Mouse (Mus musculus) MEL (cell line): ENCODE results near the gene Lmo1. TPM values are rescaled to one million over a fixed set of nuclear protein-coding genes. Genes with fewer than 3 reads are reported as not detected.

Experiments
- DNase-seq: peaks from one replicate; pipeline ENCODE4 v3.0.0; 2011; ENCODE audit warnings: low read depth, low spot score
- H3K27ac ChIP-seq: 2 replicates; pipeline ENCODE4 v1.5.1; 2012; ENCODE audit warnings: low read depth, mild to moderate bottlenecking, control low read depth, low read length, moderate library complexity; ENCODE audit not compliant: control insufficient read depth
- H3K27me3 ChIP-seq, 2 experiments: fragments of 150-350 bp in 1 of 2; sonication (generic) in 1 of 2; 2 replicates each; pipeline ENCODE4 v1.6.1; 2012; ENCODE audit warnings: low read length in 2 of 2, mild to moderate bottlenecking in 2 of 2, improper control_type of control experiment in 1 of 2, moderate library complexity in 1 of 2; ENCODE audit not compliant: insufficient read depth in 2 of 2, control insufficient read depth in 1 of 2
- H3K36me3 ChIP-seq, 2 experiments: 2 replicates each; pipeline ENCODE4 v1.6.1; 2012 to 2014; ENCODE audit warnings: low read length in 2 of 2, improper control_type of control experiment in 1 of 2, inconsistent platforms in 1 of 2, mild to moderate bottlenecking in 1 of 2; ENCODE audit not compliant: insufficient read depth in 2 of 2, control insufficient read depth in 1 of 2
- H3K4me1 ChIP-seq, 2 experiments: fragments of 150-350 bp in 1 of 2; sonication (generic) in 1 of 2; 2 replicates each; pipeline ENCODE4 v1.6.1; 2012; ENCODE audit warnings: low read length in 2 of 2, improper control_type of control experiment in 1 of 2, mild to moderate bottlenecking in 1 of 2; ENCODE audit not compliant: insufficient read depth in 2 of 2, control insufficient read depth in 1 of 2
- H3K4me3 ChIP-seq, 2 experiments: fragments of 150-350 bp in 1 of 2; sonication (generic) in 1 of 2; 2 replicates each; pipeline ENCODE4 v1.5.1; 2012; ENCODE audit warnings: low read depth in 2 of 2, low read length in 2 of 2, mild to moderate bottlenecking in 2 of 2, moderate library complexity in 2 of 2, control low read depth in 1 of 2, improper control_type of control experiment in 1 of 2; ENCODE audit not compliant: control insufficient read depth in 1 of 2, insufficient read depth in 1 of 2
- H3K79me2 ChIP-seq: 2 replicates; pipeline ENCODE4 v1.6.1; 2012; ENCODE audit warnings: mild to moderate bottlenecking, low read length, moderate library complexity; ENCODE audit not compliant: control insufficient read depth, poor library complexity, insufficient read depth
- H3K9ac ChIP-seq: 2 replicates; pipeline ENCODE4 v1.6.1; 2012; ENCODE audit warnings: low read depth, mild to moderate bottlenecking, control low read depth, low read length, moderate library complexity; ENCODE audit not compliant: control insufficient read depth, poor library complexity, severe bottlenecking
- H3K9me3 ChIP-seq: fragments of 150-350 bp; sonication (generic); replicated peaks from 2 replicates; pipeline ENCODE4 v1.6.1; 2012; ENCODE audit warnings: mild to moderate bottlenecking, low read length, improper control_type of control experiment, moderate library complexity; ENCODE audit not compliant: insufficient read depth
- CHD1 ChIP-seq: IDR thresholded peaks from 2 replicates; pipeline ENCODE4 v1.6.1; 2012; ENCODE audit warnings: low read depth, mild to moderate bottlenecking, inconsistent platforms, low read length, improper control_type of control experiment
- CHD2 ChIP-seq: IDR thresholded peaks from 2 replicates; pipeline ENCODE4 v1.6.1; 2011; ENCODE audit warnings: low read length, improper control_type of control experiment
- ELF1 ChIP-seq: IDR thresholded peaks from 2 replicates; pipeline ENCODE4 v1.6.1; 2014; ENCODE audit warnings: low read depth, mild to moderate bottlenecking, inconsistent platforms, low read length, improper control_type of control experiment, moderate library complexity
- EP300 ChIP-seq, 2 experiments: IDR thresholded peaks; 2 replicates each; pipeline ENCODE4 v1.6.1; 2011; ENCODE audit warnings: improper control_type of control experiment in 2 of 2, low read length in 2 of 2, low read depth in 1 of 2, mild to moderate bottlenecking in 1 of 2
- ETS1 ChIP-seq: IDR thresholded peaks from 2 replicates; pipeline ENCODE4 v1.6.1; 2012; ENCODE audit warnings: low read depth, mild to moderate bottlenecking, inconsistent platforms, low read length, improper control_type of control experiment, moderate library complexity
- GATA1 ChIP-seq: IDR thresholded peaks from 2 replicates; pipeline ENCODE4 v1.6.1; 2011; ENCODE audit warnings: low read depth, low read length, improper control_type of control experiment
- JUND ChIP-seq: IDR thresholded peaks from 2 replicates; pipeline ENCODE4 v1.6.1; 2011; ENCODE audit warnings: low read depth, mild to moderate bottlenecking, improper control_type of control experiment, low read length
- KAT2A ChIP-seq: conservative IDR thresholded peaks from 2 replicates; pipeline ENCODE4 v1.6.1; 2012; ENCODE audit warnings: low read depth, low read length, improper control_type of control experiment, inconsistent platforms
- MAFK ChIP-seq: IDR thresholded peaks from 2 replicates; pipeline ENCODE4 v1.6.1; 2011; ENCODE audit warnings: low read depth, mild to moderate bottlenecking, low read length, improper control_type of control experiment, borderline replicate concordance
- MXI1 ChIP-seq: IDR thresholded peaks from 2 replicates; pipeline ENCODE4 v1.6.1; 2011; ENCODE audit warnings: mild to moderate bottlenecking, low read depth, low read length, improper control_type of control experiment
- MYB ChIP-seq: IDR thresholded peaks from 2 replicates; pipeline ENCODE4 v1.6.1; 2011; ENCODE audit warnings: mild to moderate bottlenecking, low read depth, low read length, improper control_type of control experiment
- NRF1 ChIP-seq: IDR thresholded peaks from 2 replicates; pipeline ENCODE4 v1.6.1; 2014; ENCODE audit warnings: low read depth, mild to moderate bottlenecking, inconsistent platforms, low read length, improper control_type of control experiment, moderate library complexity; ENCODE audit not compliant: poor library complexity, insufficient read depth, severe bottlenecking
- POLR2A ChIP-seq, 2 experiments: IDR thresholded peaks; 2 replicates each; pipeline ENCODE4 v1.6.1; 2011 to 2012; ENCODE audit warnings: low read length in 2 of 2, mild to moderate bottlenecking in 2 of 2, control low read depth in 1 of 2, improper control_type of control experiment in 1 of 2, low read depth in 1 of 2, moderate library complexity in 1 of 2; ENCODE audit not compliant: control insufficient read depth in 1 of 2, insufficient read depth in 1 of 2, poor library complexity in 1 of 2
- POLR2AphosphoS2 ChIP-seq: IDR thresholded peaks from 2 replicates; pipeline ENCODE4 v1.6.1; 2011; ENCODE audit warnings: low read length, improper control_type of control experiment
- POLR2AphosphoS5 ChIP-seq: IDR thresholded peaks from 2 replicates; pipeline ENCODE4 v1.6.1; 2012; ENCODE audit warnings: low read depth, borderline replicate concordance, mild to moderate bottlenecking, inconsistent platforms, low read length, moderate library complexity, mixed read lengths
- RCOR1 ChIP-seq: IDR thresholded peaks from 2 replicates; pipeline ENCODE4 v1.6.1; 2012; ENCODE audit warnings: low read depth, mild to moderate bottlenecking, inconsistent platforms, low read length, improper control_type of control experiment
- SIN3A ChIP-seq: IDR thresholded peaks from 2 replicates; pipeline ENCODE4 v1.6.1; 2012; ENCODE audit warnings: low read length, improper control_type of control experiment, inconsistent platforms
- TAL1 ChIP-seq: IDR thresholded peaks from 2 replicates; pipeline ENCODE4 v1.6.1; 2012; ENCODE audit warnings: mild to moderate bottlenecking, inconsistent platforms, low read length, moderate library complexity, mixed read lengths
- TBP ChIP-seq: IDR thresholded peaks from 2 replicates; pipeline ENCODE4 v1.8.0; 2011; ENCODE audit warnings: low read depth, low read length, improper control_type of control experiment
- TCF12 ChIP-seq: IDR thresholded peaks from 2 replicates; pipeline ENCODE4 v1.6.1; 2014; ENCODE audit warnings: low read depth, mild to moderate bottlenecking, inconsistent platforms, low read length, improper control_type of control experiment, moderate library complexity
- UBTF ChIP-seq: IDR thresholded peaks from 2 replicates; pipeline ENCODE4 v1.6.1; 2012; ENCODE audit warnings: low read depth, mild to moderate bottlenecking, inconsistent platforms, low read length, improper control_type of control experiment, moderate library complexity, borderline replicate concordance; ENCODE audit not compliant: insufficient read depth
- USF1 ChIP-seq: IDR thresholded peaks from 2 replicates; pipeline ENCODE4 v1.6.1; 2014; ENCODE audit warnings: low read depth, mild to moderate bottlenecking, inconsistent platforms, low read length, improper control_type of control experiment, moderate library complexity
- USF2 ChIP-seq, 2 experiments: IDR thresholded peaks; 2 replicates each; pipeline ENCODE4 v1.6.1; 2011 to 2012; ENCODE audit warnings: improper control_type of control experiment in 2 of 2, low read length in 2 of 2, borderline replicate concordance in 1 of 2, inconsistent platforms in 1 of 2, low read depth in 1 of 2, mild to moderate bottlenecking in 1 of 2; ENCODE audit not compliant: insufficient read depth in 1 of 2
- ZMIZ1 ChIP-seq: IDR thresholded peaks from 2 replicates; pipeline ENCODE4 v1.6.1; 2012; ENCODE audit warnings: low read depth, mild to moderate bottlenecking, inconsistent platforms, low read length, improper control_type of control experiment, moderate library complexity
- ZNF384 ChIP-seq: IDR thresholded peaks from 2 replicates; pipeline ENCODE4 v1.6.1; 2012; ENCODE audit warnings: low read depth, mild to moderate bottlenecking, inconsistent platforms, low read length, improper control_type of control experiment
- polyA plus RNA-seq, 2 experiments: library from polyadenylated mRNA; stranded (reverse) in 1 of 2; unstranded in 1 of 2; fragments of >175 nt in 1 of 2; fragments of >200 nt in 1 of 2; gene quantifications; 2 replicates each; pipeline versions ENCODE4 v1.2.1 to v1.2.4; 2012; ENCODE audit warnings: low replicate concordance in 2 of 2, low read depth in 1 of 2; ENCODE audit not compliant: insufficient read length in 2 of 2, insufficient read depth in 1 of 2, missing spikeins in 1 of 2
- total RNA-seq: library from RNA; depleted of rRNA; stranded (reverse); fragments of 300-350 nt; gene quantifications from 2 replicates; pipeline ENCODE4 v1.2.3, GENCODE M21; 2012

Lmo1 gene
- total and polyA plus RNA-seq, 3 experiments, result not detected

DNA sequence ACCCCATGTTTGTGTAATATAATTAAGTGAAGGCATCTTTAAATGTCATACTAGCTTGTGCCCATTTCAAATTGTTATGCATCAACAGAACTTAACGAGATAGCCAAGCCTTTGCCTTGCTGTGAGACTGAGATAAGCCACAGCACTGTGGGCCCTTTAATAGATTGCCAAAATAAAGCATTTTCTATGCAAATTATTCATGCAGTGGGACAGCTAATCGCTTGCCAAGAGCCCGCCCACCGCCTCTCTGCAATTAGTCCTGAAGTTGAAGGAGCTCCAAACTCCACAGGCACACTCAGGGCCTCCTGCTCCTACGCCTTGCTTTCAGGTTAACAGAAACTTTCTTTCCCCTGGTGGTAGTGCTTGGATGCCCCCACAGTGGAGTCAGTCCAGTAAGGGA is 64.0 kb downstream of the Lmo1 start:
- Histone ChIP-seq H3K9ac (0 out of 2 replicates have a peak overlapping the region, but pooled peaks have one; percentile 33), H3K27ac (peak overlapping the region; percentile 70)
- peak; percentile 88 for DNase-seq

DNA sequence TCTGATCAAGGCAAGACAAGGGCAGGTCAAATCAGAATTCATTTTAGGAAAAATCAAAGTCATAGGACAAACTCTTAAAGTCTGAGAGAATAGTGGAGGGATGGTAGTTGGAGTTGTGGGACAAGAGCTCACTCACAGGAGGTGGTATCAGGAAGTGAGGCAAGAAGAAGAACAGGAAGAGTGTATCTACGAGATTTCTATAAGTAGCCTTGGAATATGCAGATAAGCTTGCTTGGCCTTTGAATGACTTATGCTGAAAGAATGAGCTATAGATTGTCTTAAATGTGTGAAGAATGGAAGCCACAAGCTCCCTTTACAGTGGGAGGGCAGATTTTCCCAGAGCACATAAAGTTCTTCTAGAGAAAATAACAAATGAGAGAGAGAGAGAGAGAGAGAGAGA is 70.1 kb downstream of the Lmo1 start:
- H3K9ac ChIP-seq, result no peak overlapping the region
- peak; percentile 35 for DNase-seq
- H3K9me3 ChIP-seq, result no peaks in the 10 kb centered on the region
- H3K27me3 ChIP-seq, result no peaks in the 10 kb centered on the region
- peaks cover 0 to 6% of the 10 kb centered on the region in 2 experiments; a peak in 2 of 4 replicates for H3K36me3 ChIP-seq
- H3K79me2 ChIP-seq, result no peaks in the 10 kb centered on the region
- peaks cover 8 to 13% of the 10 kb centered on the region in 2 experiments for H3K4me1 ChIP-seq
- TF ChIP-seq EP300 (IDR thresholded peaks at IDR 0.05; ENCODE audit: low read depth in 1 of 2, low read length in 2 of 2) (peak; percentile 42 to 63; a peak in 2 of 4 replicates), TCF12 (peak; percentile 69; the same call in 1 of the 2 replicates), TAL1 (no peak), ELF1 (peak; percentile 36; the same call in 1 of the 2 replicates), GATA1 (peak; percentile 64), CHD1 (no peak), ETS1 (peak; percentile 50)
- no peak overlapping the region for H3K27ac ChIP-seq
- no peak overlapping the region for H3K4me3 ChIP-seq

More for the DNA sequence above, 64.0 kb downstream of the Lmo1 start:
- Histone ChIP-seq H3K79me2 (no peaks in the 10 kb centered on the region), H3K4me3 (no peak overlapping the region), H3K36me3 (peaks cover 0 to 31% of the 10 kb centered on the region in 2 experiments; a peak in 2 of 4 replicates), H3K4me1 (peaks cover 30 to 52% of the 10 kb centered on the region in 2 experiments), H3K27me3 (no peaks in the 10 kb centered on the region), H3K9me3 (no peaks in the 10 kb centered on the region)
- TF ChIP-seq SIN3A (peak; percentile 86), JUND (no peak), TBP (peak; percentile 62; the same call in 1 of the 2 replicates), USF2 (IDR thresholded peaks at IDR 0.05; ENCODE audit: borderline replicate concordance in 1 of 2, insufficient read depth in 1 of 2, low read depth in 1 of 2, low read length in 2 of 2) (no peak), MXI1 (no peak; the same call in 1 of the 2 replicates), TAL1 (peak; percentile 82), UBTF (no peak), ELF1 (no peak), ETS1 (peak; percentile 86), POLR2AphosphoS5 (no peak), TCF12 (peak; percentile 96), MYB (peak; percentile 60), POLR2A (IDR thresholded peaks at IDR 0.05; ENCODE audit: control insufficient read depth in 1 of 2, insufficient read depth in 1 of 2, low read depth in 1 of 2, low read length in 2 of 2, poor library complexity in 1 of 2) (no peak), POLR2AphosphoS2 (peak; percentile 35; the same call in 1 of the 2 replicates), CHD2 (no peak), GATA1 (peak; percentile 92), ZNF384 (peak; percentile 55), NRF1 (no peak), USF1 (no peak), MAFK (no peak), EP300 (IDR thresholded peaks at IDR 0.05; ENCODE audit: low read depth in 1 of 2, low read length in 2 of 2) (peak; percentile 89 to 94), ZMIZ1 (peak; percentile 60; the same call in 1 of the 2 replicates), RCOR1 (peak; percentile 73; the same call in 1 of the 2 replicates), KAT2A (peak; percentile 28; the same call in 1 of the 2 replicates)
